Mouse (Mus musculus): ENCODE measurements around the gene Rab11fip3. TPM values are rescaled to one million over a fixed set of nuclear protein-coding genes. Genes with fewer than 3 reads are reported as not detected.

Rab11fip3 gene
- total and polyA plus RNA-seq, 2 experiments from 2014 or later: 15.4 to 30.0 TPM

DNA sequence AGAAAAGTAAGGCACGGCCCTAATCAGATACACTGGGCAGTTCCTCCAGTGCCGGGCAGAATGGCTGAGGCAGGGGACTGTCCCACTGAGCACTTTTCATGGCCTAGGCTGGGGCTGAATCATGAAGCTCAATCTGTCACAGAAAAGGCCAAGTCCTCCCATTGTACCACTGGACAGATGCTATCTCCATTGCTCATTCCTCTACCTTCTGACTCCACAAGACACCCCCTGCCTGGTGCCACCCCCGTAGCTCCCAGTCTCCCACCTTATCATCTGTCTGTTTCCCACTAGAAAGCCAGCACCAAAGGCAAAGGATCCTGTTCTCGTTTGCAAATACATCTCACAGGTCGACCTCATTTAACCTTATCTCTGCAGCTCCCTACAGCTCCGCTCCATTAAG is 37.3 kb downstream of the Rab11fip3 start:
- Histone ChIP-seq H3K4me2 (ENCODE audit: low read depth) (no peak overlapping the region), H3K4me3 (ENCODE audit: low read depth, low read length) (no peak overlapping the region), H3K27ac (ENCODE audit: low read depth, low read length) (no peak overlapping the region; the same call in 1 of the 2 replicates), H3K9me3 (ENCODE audit: low read length) (no peaks in the 10 kb centered on the region), H3K9ac (no peak overlapping the region), H3K4me1 (ENCODE audit: insufficient read depth) (no peaks in the 10 kb centered on the region), H3K27me3 (ENCODE audit: insufficient read depth, low read length) (no peaks in the 10 kb centered on the region), H3K36me3 (ENCODE audit: insufficient read depth) (peaks cover 20% of the 10 kb centered on the region)
- DNase-seq (no peak), ATAC-seq (no peak)
- WGBS: 80% methylated on average over 6 of the region's 6 CpGs
- TF ChIP-seq CTCF (IDR thresholded peaks at IDR 0.05; ENCODE audit: low read depth): no peak

- WGBS: 55% methylated on average over 5 of the region's 5 CpGs
These were observed 37.8 kb downstream of the Rab11fip3 start for GRCm38 (mm10) chr17:26031583-26031982.

DNA sequence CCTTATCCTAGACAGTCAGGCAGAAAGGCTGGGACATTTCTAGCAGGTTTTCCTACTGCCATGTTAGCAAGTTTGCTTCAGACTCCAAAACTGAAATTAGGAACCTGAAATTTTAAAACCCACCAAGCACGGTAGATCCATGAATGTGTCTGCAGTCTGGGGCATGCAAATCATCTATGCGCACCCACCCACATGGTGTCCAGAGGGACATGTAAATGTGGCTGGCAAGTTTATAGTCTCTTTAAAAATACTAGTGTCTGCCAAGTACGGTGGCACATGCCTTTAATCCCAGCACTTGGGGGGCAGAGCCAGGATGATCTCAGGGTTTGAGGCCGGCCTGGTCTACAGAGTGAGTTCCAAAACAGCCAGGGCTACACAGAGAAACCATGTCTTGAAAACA is 41.1 kb downstream of the Rab11fip3 start:
- Histone ChIP-seq H3K4me2 (ENCODE audit: low read depth) (no peak overlapping the region), H3K4me3 (ENCODE audit: low read depth, low read length) (no peak overlapping the region), H3K9me3 (ENCODE audit: low read length) (no peaks in the 10 kb centered on the region), H3K27me3 (ENCODE audit: insufficient read depth, low read length) (no peaks in the 10 kb centered on the region), H3K27ac (ENCODE audit: low read depth, low read length) (0 out of 2 replicates have a peak overlapping the region, but pooled peaks have one; percentile 5), H3K4me1 (ENCODE audit: insufficient read depth) (no peaks in the 10 kb centered on the region), H3K9ac (no peak overlapping the region), H3K36me3 (ENCODE audit: insufficient read depth) (peaks cover 12% of the 10 kb centered on the region)
- DNase-seq (no peak), ATAC-seq (no peak)
- WGBS: 55% methylated on average over 4 of the region's 4 CpGs
- TF ChIP-seq CTCF (IDR thresholded peaks at IDR 0.05; ENCODE audit: low read depth): no peak

More at GRCm38 (mm10) chr17:26031583-26031982, 37.8 kb downstream of the Rab11fip3 start:
- H3K9ac ChIP-seq: no peak overlapping the region
- H3K27me3 ChIP-seq (ENCODE audit: insufficient read depth, low read length): no peaks in the 10 kb centered on the region
- no peaks in the 10 kb centered on the region for H3K4me1 ChIP-seq (ENCODE audit: insufficient read depth)
- no peak overlapping the region; the same call in 1 of the 2 replicates for H3K27ac ChIP-seq (ENCODE audit: low read depth, low read length)
- no peak overlapping the region for H3K4me3 ChIP-seq (ENCODE audit: low read depth, low read length)
- H3K36me3 ChIP-seq (ENCODE audit: insufficient read depth): peaks cover 20% of the 10 kb centered on the region
- no peak for TF ChIP-seq CTCF (IDR thresholded peaks at IDR 0.05; ENCODE audit: low read depth)
- DNase-seq: no peak
- H3K4me2 ChIP-seq (ENCODE audit: low read depth): no peak overlapping the region
- no peaks in the 10 kb centered on the region for H3K9me3 ChIP-seq (ENCODE audit: low read length)
- peak; percentile 47; the same call in 1 of the 2 replicates for ATAC-seq

DNA sequence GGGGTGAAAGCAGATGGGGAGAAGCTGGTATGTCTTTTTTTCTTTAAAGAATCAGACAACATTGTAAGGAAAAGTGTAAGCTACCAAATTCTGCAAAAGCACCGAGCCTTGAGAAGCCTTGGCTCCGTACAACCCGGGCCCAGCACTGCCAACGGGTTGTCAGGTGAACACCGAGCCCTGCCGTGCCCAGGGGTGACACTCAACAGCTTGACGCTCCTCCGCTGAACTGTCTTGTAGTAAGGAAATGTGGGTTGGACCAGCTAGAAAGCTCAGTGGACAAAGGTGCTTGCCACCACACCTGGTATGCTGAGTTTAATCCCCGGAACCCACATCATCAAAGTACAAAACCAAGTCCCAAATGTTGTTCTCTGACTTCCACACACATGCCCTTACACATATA is 44.7 kb downstream of the Rab11fip3 start:
- no peak for ATAC-seq
- no peak for TF ChIP-seq CTCF (IDR thresholded peaks at IDR 0.05; ENCODE audit: low read depth)
- no peak for DNase-seq
- 94% methylated on average over 9 of the region's 9 CpGs for WGBS
- H3K9ac ChIP-seq: no peak overlapping the region
- H3K4me1 ChIP-seq (ENCODE audit: insufficient read depth): no peaks in the 10 kb centered on the region
- no peak overlapping the region for H3K4me3 ChIP-seq (ENCODE audit: low read depth, low read length)
- no peaks in the 10 kb centered on the region for H3K9me3 ChIP-seq (ENCODE audit: low read length)
- no peak overlapping the region for H3K27ac ChIP-seq (ENCODE audit: low read depth, low read length)
- no peak overlapping the region for H3K4me2 ChIP-seq (ENCODE audit: low read depth)
- H3K27me3 ChIP-seq (ENCODE audit: insufficient read depth, low read length): no peaks in the 10 kb centered on the region
- peaks cover 12% of the 10 kb centered on the region for H3K36me3 ChIP-seq (ENCODE audit: insufficient read depth)

DNA sequence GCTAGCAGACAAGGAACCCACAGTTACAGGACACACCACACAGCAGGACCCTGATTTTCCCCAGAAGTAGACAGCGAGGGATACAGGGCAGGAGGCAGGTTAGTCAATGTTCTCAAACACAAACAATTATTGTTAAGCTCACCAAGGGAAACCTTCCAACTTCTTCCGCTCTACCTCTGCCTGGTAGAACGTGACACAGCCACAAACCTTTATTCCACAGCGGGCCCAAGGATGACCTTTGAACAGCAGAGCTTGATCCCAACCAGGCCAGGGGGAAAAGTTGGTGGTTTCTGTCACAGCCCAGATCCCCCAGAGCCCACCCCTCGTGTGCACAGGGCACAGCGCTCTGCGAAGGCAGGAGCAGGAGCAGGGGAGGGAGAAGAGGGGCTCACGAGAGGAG is 45.4 kb downstream of the Rab11fip3 start:
- H3K9me3 ChIP-seq (ENCODE audit: low read length): no peaks in the 10 kb centered on the region
- no peak for TF ChIP-seq CTCF (IDR thresholded peaks at IDR 0.05; ENCODE audit: low read depth)
- H3K27ac ChIP-seq (ENCODE audit: low read depth, low read length): no peak overlapping the region
- H3K4me2 ChIP-seq (ENCODE audit: low read depth): no peak overlapping the region
- no peak overlapping the region for H3K4me3 ChIP-seq (ENCODE audit: low read depth, low read length)
- 91% methylated on average over 8 of the region's 8 CpGs for WGBS
- H3K9ac ChIP-seq: no peak overlapping the region
- no peak for ATAC-seq
- DNase-seq: no peak
- no peaks in the 10 kb centered on the region for H3K4me1 ChIP-seq (ENCODE audit: insufficient read depth)
- H3K36me3 ChIP-seq (ENCODE audit: insufficient read depth): peaks cover 12% of the 10 kb centered on the region
- no peaks in the 10 kb centered on the region for H3K27me3 ChIP-seq (ENCODE audit: insufficient read depth, low read length)

- peaks cover 15% of the 10 kb centered on the region for H3K36me3 ChIP-seq (ENCODE audit: insufficient read depth)
- WGBS: 95% methylated on average over 5 of the region's 5 CpGs
- TF ChIP-seq CTCF (IDR thresholded peaks at IDR 0.05; ENCODE audit: low read depth): no peak
- no peak overlapping the region for H3K4me3 ChIP-seq (ENCODE audit: low read depth, low read length)
- no peak overlapping the region for H3K27ac ChIP-seq (ENCODE audit: low read depth, low read length)
- ATAC-seq (no peak), DNase-seq (no peak)
- no peak overlapping the region for H3K9ac ChIP-seq
- no peaks in the 10 kb centered on the region for H3K9me3 ChIP-seq (ENCODE audit: low read length)
- no peaks in the 10 kb centered on the region for H3K27me3 ChIP-seq (ENCODE audit: insufficient read depth, low read length)
- no peak overlapping the region for H3K4me2 ChIP-seq (ENCODE audit: low read depth)
- H3K4me1 ChIP-seq (ENCODE audit: insufficient read depth): no peaks in the 10 kb centered on the region
These were observed 46.2 kb downstream of the Rab11fip3 start for GRCm38 (mm10) chr17:26023181-26023580.

DNA sequence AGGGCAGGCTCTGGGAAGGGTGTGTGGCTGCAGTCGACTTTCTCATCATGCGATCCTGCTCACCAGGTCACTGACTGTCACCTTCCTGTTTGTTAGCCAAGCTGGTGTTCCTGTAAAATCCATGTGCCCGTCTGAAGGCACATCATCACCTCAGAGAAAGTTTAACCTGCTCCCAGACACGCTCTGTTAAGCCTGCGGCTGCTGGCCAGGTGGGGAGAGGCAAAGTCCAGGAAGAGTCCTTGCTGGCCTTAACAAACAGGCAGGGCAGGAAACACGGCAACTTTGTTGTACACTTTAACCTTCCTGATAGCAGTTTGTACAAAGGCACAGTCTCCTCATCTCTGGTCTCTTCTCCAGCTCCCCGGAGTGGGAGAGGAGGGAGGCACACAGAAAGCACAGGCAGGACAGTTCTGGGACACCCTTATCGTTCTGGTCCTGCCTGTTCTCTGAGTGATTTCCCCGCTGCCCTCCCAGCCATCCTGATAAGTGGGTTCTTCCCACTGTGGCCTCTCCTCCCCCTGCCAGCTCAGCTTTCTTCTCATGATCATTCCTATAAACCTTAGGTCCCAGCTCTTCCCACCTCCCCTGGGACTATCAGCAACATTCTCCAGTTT is 47.5 kb downstream of the Rab11fip3 start:
- H3K27me3 ChIP-seq (ENCODE audit: insufficient read depth, low read length): no peaks in the 10 kb centered on the region
- H3K4me2 ChIP-seq (ENCODE audit: low read depth): no peak overlapping the region
- no peak overlapping the region for H3K9ac ChIP-seq
- no peaks in the 10 kb centered on the region for H3K9me3 ChIP-seq (ENCODE audit: low read length)
- no peak for TF ChIP-seq CTCF (IDR thresholded peaks at IDR 0.05; ENCODE audit: low read depth)
- no peak overlapping the region for H3K4me3 ChIP-seq (ENCODE audit: low read depth, low read length)
- H3K4me1 ChIP-seq (ENCODE audit: insufficient read depth): no peaks in the 10 kb centered on the region
- WGBS: 91% methylated on average over 9 of the region's 9 CpGs
- no peak for DNase-seq
- H3K36me3 ChIP-seq (ENCODE audit: insufficient read depth): peaks cover 15% of the 10 kb centered on the region
- no peak for ATAC-seq
- H3K27ac ChIP-seq (ENCODE audit: low read depth, low read length): no peak overlapping the region
